Mouse (Mus musculus): ENCODE results near the gene Pxdc1.

- TF ChIP-seq POLR2A (IDR thresholded peaks at IDR 0.05; ENCODE audit: borderline replicate concordance, extremely low read depth, low read depth, low read length) (no peak), CTCF (IDR thresholded peaks at IDR 0.05; ENCODE audit: insufficient read depth, low read length) (no peak)
These were observed 23.0 kb downstream of the Pxdc1 start for GRCm38 (mm10) chr13:34630319-34630718.

All from lung, adult 2 months (tissue).